Mouse (Mus musculus) lung, adult 2 months (tissue): ENCODE measurements around the gene Rfx2.

ENCODE experiments used
- CTCF ChIP-seq: fragments of 200-500 bp; IDR thresholded peaks from 2 replicates; pipeline ENCODE4 v1.5.1; 2011; ENCODE audit warnings: mild to moderate bottlenecking, low read length, control low read depth; ENCODE audit not compliant: insufficient read depth
- POLR2A ChIP-seq: fragments of 200-500 bp; IDR thresholded peaks from 2 replicates; pipeline ENCODE4 v1.6.1; 2011; ENCODE audit warnings: low read depth, mild to moderate bottlenecking, control low read depth, low read length, borderline replicate concordance; ENCODE audit errors: extremely low read depth

GRCm38 (mm10) chr17:56842173-56842572 is 11.4 kb upstream of the Rfx2 start:
- TF ChIP-seq POLR2A (no peak), CTCF (no peak)
